Mouse (Mus musculus) layer of hippocampus, adult 18-20 months (tissue): ENCODE measurements around the gene Cnpy4. TPM values are rescaled to one million over a fixed set of nuclear protein-coding genes. Genes with fewer than 3 reads are reported as not detected.

Experiments used
- DNase-seq, 2 experiments: peaks; one replicate each; pipeline ENCODE4 v3.0.0; 2022; ENCODE audit warnings: low spot score in 2 of 2
- long read RNA-seq: library from polyadenylated mRNA; stranded (forward); transcript quantifications from one replicate; pipeline ENCODE4 v2.0.0, GENCODE M21; 2021
- total RNA-seq, 2 experiments: library from RNA; stranded (reverse); gene quantifications; 2 replicates each; pipeline ENCODE4 v1.2.3; 2021

The Cnpy4 gene
- 10 to 100 TPM; 14.6 to 15.3 TPM for total RNA-seq
- long read RNA-seq, partial matches to known transcripts: 1 of 4 reads
- long read RNA-seq, other reads (novel, unspliced or antisense): 1 of 4 reads

DNA sequence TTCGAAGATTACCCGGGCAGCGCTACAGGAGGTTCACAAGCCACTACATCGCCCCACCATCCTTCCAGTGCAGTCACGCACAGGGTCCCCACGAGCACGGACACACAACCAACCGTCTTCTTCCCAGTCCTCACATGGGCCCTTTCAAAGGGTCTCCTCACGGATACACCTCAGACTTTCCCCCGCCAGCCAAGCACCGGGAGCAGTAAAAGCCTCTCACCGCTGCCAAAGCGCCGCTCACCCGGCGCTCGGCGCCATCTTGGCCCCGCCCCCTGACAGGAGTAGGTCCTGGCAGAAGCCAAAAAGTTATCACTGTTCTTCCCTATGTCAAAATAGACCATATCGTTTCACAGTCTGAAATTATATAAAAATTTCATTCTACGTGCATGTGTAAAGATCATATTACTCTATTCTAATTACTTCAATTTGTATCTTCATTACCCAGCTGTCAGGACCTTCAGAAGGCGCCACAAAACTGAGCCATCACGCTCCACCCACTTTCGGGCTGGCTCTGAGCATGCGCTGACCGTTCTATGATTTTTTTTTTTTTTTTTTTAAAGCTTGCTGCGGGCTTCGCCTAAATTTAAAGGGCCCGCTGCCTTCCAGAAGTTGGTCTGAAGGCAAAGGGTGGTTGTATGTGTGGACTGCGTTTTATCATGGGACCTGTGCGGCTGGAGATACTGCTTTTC lies at the start of gene Cnpy4, which contains the start of gene Taf6:
Gene Cnpy4, plus strand, starts transcription at position 536 of the 689 bp plus-strand sequence.
Gene Taf6, minus strand, starts transcription at position 502 of the 689 bp plus-strand sequence.
- DNase-seq: peak; percentile 74 to 86

DNA sequence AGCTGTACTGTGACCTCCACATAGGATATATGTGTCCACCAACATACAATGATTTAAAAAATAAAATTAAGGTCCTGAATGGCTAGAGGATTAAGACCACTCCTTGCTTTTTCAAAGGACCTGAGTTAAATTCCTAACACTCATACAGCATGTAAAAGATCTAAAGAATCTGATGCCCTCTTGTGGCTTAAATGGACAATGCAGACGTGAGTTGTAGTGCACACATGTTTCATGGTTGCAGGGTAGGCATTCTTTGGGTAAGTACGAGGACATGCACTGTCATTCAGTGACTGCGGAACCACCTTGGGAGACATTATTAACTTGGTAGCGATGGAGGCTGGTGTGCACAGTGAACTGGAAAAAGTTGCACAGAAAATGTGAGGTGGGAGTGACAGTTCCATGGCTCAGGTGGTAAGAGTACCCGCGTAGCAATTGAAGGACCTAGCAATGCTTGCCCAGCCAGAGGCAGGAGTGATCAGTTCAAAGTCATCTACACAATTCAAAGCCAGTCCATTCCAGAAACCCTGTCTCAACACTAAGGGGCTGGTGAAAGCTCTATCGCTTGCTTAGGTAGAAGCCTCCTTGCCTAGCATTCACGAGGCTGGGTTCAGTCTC lies 49.2 kb upstream of the Cnpy4 start:
- DNase-seq: peak in 1 of 2 experiments; percentile 39

DNA sequence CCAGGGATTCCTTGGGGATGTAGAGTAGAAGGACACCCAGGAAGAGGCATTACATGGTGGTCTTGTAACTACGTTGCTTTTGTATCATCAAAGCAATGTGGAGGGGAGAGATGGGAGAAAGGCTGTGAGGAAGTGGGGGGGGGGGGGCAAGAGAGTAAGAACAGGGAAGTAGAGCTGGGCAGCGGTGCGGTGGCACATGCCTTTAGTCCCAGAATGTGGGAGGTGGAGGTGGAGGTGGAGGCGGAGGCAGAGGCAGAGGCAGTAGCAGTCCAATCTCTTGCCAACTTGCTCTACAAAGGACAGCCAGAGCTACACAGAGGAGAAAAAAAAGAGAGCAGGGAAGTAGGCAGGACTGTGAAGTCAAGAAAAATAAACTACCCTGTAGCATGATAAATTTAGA lies 48.7 kb upstream of the Cnpy4 start:
- DNase-seq: no peak

DNA sequence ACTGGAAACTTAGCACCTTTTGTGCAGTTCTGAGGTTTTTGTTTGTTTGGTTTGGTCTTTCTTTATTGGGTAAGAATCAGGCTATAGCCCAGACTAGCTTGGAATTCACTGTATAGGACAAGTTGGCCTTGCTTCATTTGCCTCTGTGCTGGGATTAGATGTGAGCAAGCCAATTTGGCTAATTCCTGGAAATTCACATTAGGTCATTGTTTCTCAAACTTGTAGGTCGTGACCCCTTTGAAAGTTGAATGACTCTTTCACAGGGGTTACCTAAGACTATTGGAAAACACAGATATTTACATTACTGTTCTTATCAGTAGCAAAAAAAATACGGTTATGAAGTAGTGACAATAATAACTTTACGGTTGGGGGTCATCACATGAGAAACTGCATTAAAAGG lies 32.9 kb upstream of the Cnpy4 start:
- DNase-seq: no peak

DNA sequence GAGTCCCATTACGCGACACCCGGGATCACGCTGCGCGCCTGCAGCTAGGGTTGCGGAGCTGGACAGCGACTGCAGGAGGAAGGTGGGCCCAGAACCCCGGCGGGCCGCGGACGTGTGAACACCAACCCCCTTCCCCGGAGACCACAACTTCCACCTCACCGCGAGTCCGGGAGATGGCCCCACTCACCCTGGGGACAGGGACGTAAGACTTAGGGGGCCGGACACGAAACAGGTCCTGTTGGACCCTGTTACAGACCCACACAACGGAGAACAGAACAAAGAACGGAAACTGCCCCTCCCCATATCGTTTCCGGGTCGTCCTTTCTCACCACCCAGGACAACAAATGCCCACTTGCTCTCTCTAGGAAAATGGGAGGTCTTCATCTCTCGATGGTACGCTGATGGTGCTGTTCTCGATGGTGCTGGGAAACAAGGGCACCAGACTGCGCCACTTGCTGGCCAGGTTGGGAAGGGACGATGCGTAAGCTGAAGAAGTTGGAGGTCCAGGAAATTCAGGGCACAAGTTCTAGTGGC lies 31.8 kb upstream of the Cnpy4 start, which contains the start of gene Zfp113:
Gene Zfp113, minus strand, starts transcription at position 302 of the 534 bp plus-strand sequence.
- DNase-seq: peak; percentile 91 to 96

GRCm38 (mm10) chr5:138160224-138160762 lies 27.0 kb upstream of the Cnpy4 start:
- no peak for DNase-seq

DNA sequence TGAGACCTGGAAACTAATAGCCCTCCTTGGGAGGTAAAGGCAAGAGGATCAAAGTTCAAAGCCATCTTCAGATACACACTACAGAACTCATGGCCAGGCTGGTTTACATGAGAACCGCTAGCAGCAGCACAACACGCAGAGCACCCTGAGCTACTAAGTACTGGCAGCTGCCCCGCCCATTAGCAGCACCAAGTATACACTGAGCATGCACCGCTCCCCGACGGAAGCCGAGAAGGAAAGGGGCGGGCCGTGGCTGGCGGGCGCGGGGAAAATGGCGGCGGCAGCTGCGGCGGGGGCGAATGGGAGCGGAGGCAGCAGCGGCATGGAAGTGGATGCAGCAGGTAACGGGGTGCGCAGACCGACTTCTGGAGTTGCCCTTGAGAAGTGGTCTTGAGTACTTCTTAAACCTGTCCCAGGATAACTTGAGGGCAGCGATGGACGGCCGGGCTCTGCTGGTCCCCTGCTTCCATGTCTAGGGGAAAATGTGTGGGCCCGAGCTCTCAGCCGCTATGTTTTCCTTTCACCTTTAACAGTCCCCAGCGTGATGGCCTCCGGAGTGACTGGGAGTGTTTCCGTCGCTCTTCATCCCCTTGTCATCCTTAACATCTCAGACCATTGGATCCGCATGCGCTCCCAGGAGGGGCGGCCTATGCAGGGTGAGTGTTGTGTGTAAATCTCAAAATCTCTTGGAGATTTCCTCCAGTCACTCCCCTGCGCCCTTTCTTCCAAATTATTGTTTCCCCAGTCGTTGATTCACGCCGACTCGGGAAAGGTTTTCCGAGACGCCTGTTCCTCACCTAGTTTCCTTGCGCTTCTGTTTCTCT lies 26.2 kb upstream of the Cnpy4 start, which contains the start of gene Cops6:
Gene Cops6, plus strand, starts transcription at position 230 of the 824 bp plus-strand sequence.
- DNase-seq: peak; percentile 94 to 96

GRCm38 (mm10) chr5:138163046-138163445 lies 24.2 kb upstream of the Cnpy4 start:
- no peak for DNase-seq

- DNase-seq: no peak
These were observed 23.7 kb upstream of the Cnpy4 start for GRCm38 (mm10) chr5:138163610-138164009.

- no peak for DNase-seq
These were observed 21.7 kb upstream of the Cnpy4 start for GRCm38 (mm10) chr5:138165594-138165993.

DNA sequence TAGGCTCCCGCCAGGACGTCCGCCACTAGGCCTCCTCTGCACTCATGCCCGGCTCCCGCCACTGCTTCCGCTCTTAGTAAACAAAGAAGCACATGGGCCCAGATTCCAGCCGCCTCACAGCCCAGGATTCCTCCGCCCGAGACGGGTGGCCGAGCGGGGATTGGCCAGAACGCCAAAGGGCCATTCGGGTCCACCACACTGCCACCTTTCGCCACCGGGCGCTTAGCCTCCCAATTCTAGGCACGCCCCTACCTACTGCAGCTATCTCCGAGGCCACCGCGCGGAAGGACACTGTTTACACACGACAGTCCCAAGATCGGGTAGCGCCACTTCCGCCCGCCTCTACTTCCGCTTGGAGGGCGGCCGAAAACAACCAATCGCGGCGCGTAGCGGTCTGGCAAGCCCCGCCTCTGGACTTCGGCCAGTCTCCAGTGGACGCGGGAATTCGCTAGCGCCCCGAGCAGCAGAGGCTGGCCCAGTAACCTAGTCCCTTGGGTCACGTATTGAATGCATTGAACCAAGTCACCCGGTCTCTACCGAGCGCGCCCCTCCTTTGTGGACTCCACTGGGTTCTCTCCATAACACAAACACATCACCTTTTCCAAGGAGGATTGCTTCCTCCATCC lies 16.2 kb upstream of the Cnpy4 start:
- DNase-seq: peak; percentile 92 to 97

DNA sequence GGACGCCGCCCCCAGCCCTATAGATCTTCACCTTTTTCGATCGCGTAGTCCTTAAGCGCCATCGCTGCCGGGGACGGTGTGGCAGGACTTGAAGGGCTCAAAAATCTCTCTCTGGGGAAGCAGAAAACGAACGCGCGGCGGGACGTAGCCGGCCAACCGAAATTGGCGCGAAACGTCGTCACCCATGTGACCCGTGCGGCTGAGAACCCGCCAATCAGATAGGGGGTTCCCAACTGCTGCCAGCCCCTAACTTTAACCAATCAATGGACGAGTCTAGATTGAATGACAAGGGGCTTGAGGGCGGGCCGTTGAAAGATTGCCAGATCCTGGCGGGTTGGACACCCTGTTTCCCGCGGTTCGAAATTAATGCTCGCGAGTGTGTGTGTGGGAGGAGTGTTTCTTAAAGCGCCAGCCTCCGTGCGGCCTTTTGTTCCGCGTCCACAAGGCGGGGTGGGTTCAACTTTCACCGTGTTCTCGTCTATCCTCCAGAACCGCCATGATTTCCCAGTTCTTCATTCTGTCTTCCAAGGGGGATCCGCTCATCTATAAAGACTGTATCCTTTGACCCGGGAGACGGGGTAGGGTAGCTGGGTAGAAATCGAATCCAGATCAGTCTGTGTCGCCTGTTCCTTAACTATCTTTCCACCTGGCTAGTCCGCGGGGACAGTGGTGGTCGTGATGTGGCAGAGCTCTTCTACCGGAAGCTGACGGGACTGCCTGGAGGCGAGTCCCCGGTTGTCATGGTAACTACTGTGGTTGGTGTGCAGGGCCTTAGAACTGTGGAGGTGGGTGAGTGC lies 15.4 kb upstream of the Cnpy4 start, which contains the start of the genes Ap4m1 and Mcm7:
Gene Ap4m1, plus strand, starts transcription at position 308 of the 797 bp plus-strand sequence.
Gene Mcm7, minus strand, starts transcription at position 728 of the 797 bp plus-strand sequence.
- DNase-seq: peak; percentile 96 to 99

DNA sequence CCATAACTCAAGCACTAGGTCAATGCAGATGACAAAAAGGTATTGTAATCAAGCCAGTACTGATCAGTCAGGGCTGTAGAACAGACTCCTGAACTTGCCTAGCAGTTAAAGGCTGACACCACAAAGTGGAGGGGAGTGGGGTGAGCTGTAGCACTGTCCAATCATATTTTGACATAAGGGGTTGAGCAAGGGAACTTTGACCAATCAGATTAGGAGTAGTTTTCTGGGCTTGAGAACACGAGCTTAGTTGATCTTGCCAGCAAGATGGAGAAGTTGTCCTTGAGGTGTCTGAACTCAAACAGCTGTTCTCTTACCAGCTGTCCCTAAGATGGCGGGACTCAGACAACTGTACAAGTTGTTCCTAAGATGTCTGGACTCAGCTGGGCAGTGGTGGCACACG lies 14.1 kb upstream of the Cnpy4 start:
- DNase-seq: no peak

DNA sequence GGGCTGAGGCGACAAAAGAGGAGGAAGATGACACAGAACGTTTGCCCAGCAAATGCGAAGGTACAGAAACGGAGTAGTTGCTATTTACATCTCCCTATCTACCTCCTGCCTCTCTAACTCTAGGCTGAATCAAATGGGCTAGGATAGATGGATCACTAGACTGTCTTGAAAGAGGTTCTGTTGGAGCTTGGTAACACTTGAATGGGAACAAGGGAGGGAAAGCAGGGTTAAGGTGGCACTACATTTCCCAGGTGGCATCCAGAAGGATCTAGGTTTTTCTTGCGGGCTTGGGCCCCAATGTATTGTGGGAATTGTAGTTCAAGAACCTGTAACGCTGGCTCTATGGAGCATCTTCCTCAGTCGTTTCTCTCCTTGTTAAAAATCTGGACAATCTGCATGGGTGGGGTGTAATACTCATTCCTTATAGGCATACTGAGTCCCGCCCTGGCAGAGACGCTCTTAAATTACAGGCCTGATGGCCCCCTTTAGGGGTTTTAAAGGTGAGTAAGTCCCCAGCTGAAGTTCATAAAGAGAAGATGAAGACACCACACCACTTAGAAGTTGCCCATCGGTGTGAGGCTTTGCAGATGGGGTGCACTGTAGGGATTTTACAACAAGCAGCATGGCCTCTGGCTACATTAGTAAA lies 499 bp downstream of the Cnpy4 start:
- DNase-seq: peak; percentile 68 to 90

DNA sequence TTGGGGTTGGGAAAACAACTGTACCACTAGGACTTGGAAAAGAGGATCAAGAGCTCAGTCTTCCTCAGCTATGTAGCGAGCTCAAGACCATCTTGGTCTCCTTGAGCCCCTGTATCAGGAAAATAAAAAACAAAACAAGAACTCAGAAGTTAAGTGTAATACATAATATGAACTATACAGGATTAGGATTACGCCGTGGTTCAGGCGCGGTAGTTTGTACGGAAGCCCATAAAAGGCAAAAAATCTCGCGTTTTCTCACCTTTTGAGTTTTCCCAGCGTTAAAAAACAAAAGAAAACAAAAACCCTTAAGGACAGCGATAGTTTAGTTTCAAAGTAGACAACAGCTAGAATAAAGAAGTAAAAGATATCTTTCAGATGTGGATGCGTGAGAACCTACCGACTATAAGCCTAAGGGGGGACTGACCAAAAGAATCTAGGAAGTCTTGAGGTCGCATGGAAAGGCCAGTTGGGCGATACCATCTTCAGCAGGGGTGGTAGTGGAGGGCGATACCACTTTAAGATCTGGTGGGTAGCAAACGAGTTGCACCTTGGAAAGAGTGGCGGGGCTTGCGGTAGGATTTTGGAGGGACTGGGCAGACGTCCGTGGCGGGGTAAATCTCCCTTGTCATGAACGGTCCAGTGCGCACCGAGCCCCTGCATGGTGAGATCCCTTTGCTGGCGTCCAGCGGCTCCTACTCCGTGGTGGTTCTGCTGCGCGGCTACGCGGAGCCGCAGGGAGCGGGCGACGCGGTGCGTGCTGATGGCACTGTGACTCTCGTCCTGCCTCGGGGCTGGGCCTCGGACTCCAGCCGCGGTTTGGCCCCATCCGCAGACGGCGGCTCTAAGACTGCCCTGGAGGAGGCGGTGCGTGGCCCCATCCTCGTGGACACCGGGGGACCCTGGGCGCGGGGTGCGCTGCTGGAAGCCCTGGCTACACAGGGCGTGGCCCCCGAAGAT lies 6.8 kb downstream of the Cnpy4 start, which contains the start of gene Mblac1:
Gene Mblac1, plus strand, starts transcription at position 544 of the 957 bp plus-strand sequence.
- peak; percentile 56 to 91 for DNase-seq

DNA sequence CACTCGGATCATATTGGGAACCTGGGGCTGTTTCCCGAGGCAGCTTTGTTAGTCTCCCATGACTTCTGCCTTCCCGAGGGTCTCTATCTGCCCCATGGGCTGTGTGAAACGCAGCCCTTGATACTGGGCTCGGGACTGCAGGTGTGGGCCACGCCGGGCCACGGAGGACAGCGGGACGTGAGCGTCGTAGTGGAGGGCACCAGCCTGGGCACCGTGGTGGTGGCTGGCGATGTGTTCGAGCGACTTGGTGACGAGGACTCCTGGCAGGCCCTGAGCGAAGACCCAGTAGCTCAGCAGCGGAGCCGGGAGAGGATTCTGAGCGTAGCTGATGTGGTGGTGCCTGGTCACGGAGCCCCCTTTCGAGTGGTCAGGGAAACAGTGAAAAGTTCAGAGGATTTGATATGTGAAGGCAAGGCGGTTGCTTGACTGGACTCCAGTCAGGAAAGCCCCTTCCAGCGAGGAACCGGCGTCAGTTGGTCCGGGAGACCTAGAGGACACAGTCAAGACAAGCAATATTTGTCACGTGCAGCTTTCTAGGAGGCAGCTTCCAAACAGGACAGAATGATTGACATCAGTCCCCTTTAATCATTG lies 7.6 kb downstream of the Cnpy4 start:
- peak; percentile 21 to 36 for DNase-seq

DNA sequence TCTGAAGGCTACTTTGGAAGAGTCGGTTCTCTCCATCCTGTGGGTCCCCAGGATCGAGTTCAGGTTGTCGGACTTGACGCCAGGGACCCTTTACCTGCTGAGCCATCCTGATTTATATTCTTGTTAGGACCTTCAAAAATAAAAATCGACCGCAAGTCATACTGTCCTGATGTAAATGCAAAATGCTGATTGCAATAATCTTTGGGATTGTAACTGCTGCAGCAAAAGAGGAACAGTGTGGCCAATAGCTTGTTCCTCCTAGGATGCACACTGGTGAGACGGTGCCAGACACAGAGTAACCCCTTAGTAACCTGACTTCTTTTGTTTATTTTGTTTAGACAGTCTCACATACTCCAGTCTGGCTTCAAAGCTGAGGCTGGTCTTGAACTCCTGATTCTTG lies 8.2 kb downstream of the Cnpy4 start:
- no peak for DNase-seq
